Mouse (Mus musculus): Measurements from ENCODE around the gene Crisp2. TPM values are rescaled to one million over a fixed set of nuclear protein-coding genes. Genes with fewer than 3 reads are reported as not detected.

Gene Crisp2
- polyA plus RNA-seq, 1 experiment = not detected

- H3K4me1 ChIP-seq = peaks cover 12% of the 10 kb centered on the region
- H3K4me3 ChIP-seq (replicated peaks) = no peak within 1 kb of the TSS
- no peaks in the 10 kb centered on the region for H3K36me3 ChIP-seq (replicated peaks; ENCODE audit: low read length)
- no peaks in the 10 kb centered on the region for H3K9me3 ChIP-seq
- TF ChIP-seq FLI1 (IDR thresholded peaks at IDR 0.05; ENCODE audit: low read length) = no peak
- no peak for TF ChIP-seq GATA1 (IDR thresholded peaks at IDR 0.05; ENCODE audit: borderline replicate concordance, low read length)
- H3K27me3 ChIP-seq (replicated peaks) = no peaks in the 10 kb centered on the region
Observed at GRCm38 (mm10) chr17:40810934-40811333, 4.1 kb upstream of the Crisp2 start, which contains the start of gene Rhag. Rhag (plus strand) TSS chr17:40811126.

GRCm38 (mm10) chr17:40808071-40808470 lies 1.3 kb upstream of the Crisp2 start:
- TF ChIP-seq GATA1 (IDR thresholded peaks at IDR 0.05; ENCODE audit: borderline replicate concordance, low read length) (no peak), FLI1 (IDR thresholded peaks at IDR 0.05; ENCODE audit: low read length) (no peak)
- Histone ChIP-seq H3K9me3 (no peaks in the 10 kb centered on the region), H3K36me3 (replicated peaks; ENCODE audit: low read length) (no peaks in the 10 kb centered on the region), H3K4me3 (replicated peaks) (no peak overlapping the region), H3K4me1 (peaks cover 12% of the 10 kb centered on the region), H3K27me3 (replicated peaks) (no peaks in the 10 kb centered on the region)

DNA sequence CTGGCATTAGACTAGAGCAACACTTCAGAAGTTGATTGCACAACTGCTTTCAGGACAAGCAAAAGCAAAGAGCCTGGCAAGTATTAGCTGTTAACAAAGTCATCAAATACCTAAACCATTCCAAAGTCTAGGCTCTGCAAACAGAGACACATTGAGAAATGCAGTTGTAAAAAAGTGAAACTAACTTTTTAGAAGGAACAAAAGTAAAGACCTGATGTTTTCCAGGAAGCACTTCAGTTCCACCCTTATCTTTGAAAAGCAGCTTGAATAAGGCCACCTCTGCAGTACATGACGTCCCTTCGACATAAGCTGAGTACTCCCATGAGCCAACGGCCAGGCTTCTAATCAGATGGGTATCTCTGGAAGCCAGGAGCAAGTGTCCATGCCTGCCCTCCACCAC lies 253 bp downstream of the Crisp2 start:
- Histone ChIP-seq H3K36me3 (replicated peaks; ENCODE audit: low read length) (no peaks in the 10 kb centered on the region), H3K9me3 (no peaks in the 10 kb centered on the region), H3K27me3 (replicated peaks) (no peaks in the 10 kb centered on the region), H3K4me1 (peaks cover 12% of the 10 kb centered on the region), H3K4me3 (replicated peaks) (peak overlapping the region; percentile 80)
- no peak for TF ChIP-seq FLI1 (IDR thresholded peaks at IDR 0.05; ENCODE audit: low read length)

GRCm38 (mm10) chr17:40802707-40803340 lies 4.0 kb downstream of the Crisp2 start:
- Histone ChIP-seq H3K4me3 (replicated peaks) (no peak overlapping the region), H3K4me1 (peaks cover 9% of the 10 kb centered on the region), H3K36me3 (replicated peaks; ENCODE audit: low read length) (no peaks in the 10 kb centered on the region), H3K27me3 (replicated peaks) (no peaks in the 10 kb centered on the region), H3K9me3 (no peaks in the 10 kb centered on the region)
- TF ChIP-seq GATA1 (IDR thresholded peaks at IDR 0.05; ENCODE audit: borderline replicate concordance, low read length) = no peak
- no peak for TF ChIP-seq FLI1 (IDR thresholded peaks at IDR 0.05; ENCODE audit: low read length)

- no peaks in the 10 kb centered on the region for H3K9me3 ChIP-seq
- no peaks in the 10 kb centered on the region for H3K27me3 ChIP-seq (replicated peaks)
- H3K36me3 ChIP-seq (replicated peaks; ENCODE audit: low read length) = no peaks in the 10 kb centered on the region
- H3K4me3 ChIP-seq (replicated peaks) = no peak overlapping the region
- H3K4me1 ChIP-seq = peaks cover 16% of the 10 kb centered on the region
- no peak for TF ChIP-seq GATA1 (IDR thresholded peaks at IDR 0.05; ENCODE audit: borderline replicate concordance, low read length)
- no peak for TF ChIP-seq FLI1 (IDR thresholded peaks at IDR 0.05; ENCODE audit: low read length)
Observed at GRCm38 (mm10) chr17:40793921-40794854, 12.6 kb downstream of the Crisp2 start.

- H3K4me3 ChIP-seq (replicated peaks) = no peak overlapping the region
- H3K36me3 ChIP-seq (replicated peaks; ENCODE audit: low read length) = no peaks in the 10 kb centered on the region
- H3K27me3 ChIP-seq (replicated peaks) = no peaks in the 10 kb centered on the region
- TF ChIP-seq FLI1 (IDR thresholded peaks at IDR 0.05; ENCODE audit: low read length) (no peak), GATA1 (IDR thresholded peaks at IDR 0.05; ENCODE audit: borderline replicate concordance, low read length) (no peak)
- H3K9me3 ChIP-seq = no peaks in the 10 kb centered on the region
- peaks cover 21% of the 10 kb centered on the region for H3K4me1 ChIP-seq
Observed at GRCm38 (mm10) chr17:40789877-40790276, 16.9 kb downstream of the Crisp2 start.

GRCm38 (mm10) chr17:40767120-40767519 lies 39.7 kb downstream of the Crisp2 start:
- TF ChIP-seq FLI1 (IDR thresholded peaks at IDR 0.05; ENCODE audit: low read length) = no peak
- no peak for TF ChIP-seq GATA1 (IDR thresholded peaks at IDR 0.05; ENCODE audit: borderline replicate concordance, low read length)

GRCm38 (mm10) chr17:40763662-40764061 lies 43.1 kb downstream of the Crisp2 start:
- Histone ChIP-seq H3K36me3 (replicated peaks; ENCODE audit: low read length) (no peaks in the 10 kb centered on the region), H3K4me1 (peaks cover 4% of the 10 kb centered on the region; the same call in 1 of the 2 replicates), H3K4me3 (replicated peaks) (peak overlapping the region; percentile 85), H3K27me3 (replicated peaks) (no peaks in the 10 kb centered on the region), H3K9me3 (no peaks in the 10 kb centered on the region)
- TF ChIP-seq GATA1 (IDR thresholded peaks at IDR 0.05; ENCODE audit: borderline replicate concordance, low read length) (no peak), FLI1 (IDR thresholded peaks at IDR 0.05; ENCODE audit: low read length) (no peak)

More at GRCm38 (mm10) chr17:40767120-40767519, 39.7 kb downstream of the Crisp2 start:
- Histone ChIP-seq H3K9me3 (no peaks in the 10 kb centered on the region), H3K27me3 (replicated peaks) (no peaks in the 10 kb centered on the region), H3K4me3 (replicated peaks) (no peak overlapping the region), H3K36me3 (replicated peaks; ENCODE audit: low read length) (no peaks in the 10 kb centered on the region), H3K4me1 (peaks cover 4% of the 10 kb centered on the region; the same call in 1 of the 2 replicates)

GRCm38 (mm10) chr17:40731724-40732123 lies 75.1 kb downstream of the Crisp2 start:
- Histone ChIP-seq H3K36me3 (replicated peaks; ENCODE audit: low read length) (no peaks in the 10 kb centered on the region), H3K4me1 (no peaks in the 10 kb centered on the region), H3K27me3 (replicated peaks) (no peaks in the 10 kb centered on the region), H3K9me3 (no peaks in the 10 kb centered on the region), H3K4me3 (replicated peaks) (no peak overlapping the region)
- TF ChIP-seq GATA1 (IDR thresholded peaks at IDR 0.05; ENCODE audit: borderline replicate concordance, low read length) (no peak), FLI1 (IDR thresholded peaks at IDR 0.05; ENCODE audit: low read length) (no peak)

DNA sequence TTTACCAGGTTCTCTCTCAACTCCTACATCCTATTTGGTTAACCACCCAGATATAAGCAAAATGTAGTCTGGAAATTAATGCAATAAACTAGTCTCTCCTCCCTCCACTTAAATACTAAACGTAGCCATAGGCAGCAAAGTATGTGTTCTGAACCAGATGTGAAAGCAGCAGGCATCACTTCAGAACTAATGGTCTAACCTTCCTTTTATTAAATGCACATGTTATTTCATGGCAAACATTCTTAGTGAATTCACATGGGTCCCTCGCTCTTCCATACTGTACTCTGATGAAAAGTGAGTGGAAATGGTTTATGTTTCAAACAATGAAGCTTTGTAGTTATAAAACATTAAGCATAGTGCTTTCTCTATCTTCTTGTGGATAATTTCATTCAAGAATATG lies 75.5 kb downstream of the Crisp2 start:
- Histone ChIP-seq H3K36me3 (replicated peaks; ENCODE audit: low read length) (no peaks in the 10 kb centered on the region), H3K27me3 (replicated peaks) (no peaks in the 10 kb centered on the region), H3K4me1 (no peaks in the 10 kb centered on the region), H3K9me3 (no peaks in the 10 kb centered on the region), H3K4me3 (replicated peaks) (no peak overlapping the region)
- no peak for TF ChIP-seq GATA1 (IDR thresholded peaks at IDR 0.05; ENCODE audit: borderline replicate concordance, low read length)
- TF ChIP-seq FLI1 (IDR thresholded peaks at IDR 0.05; ENCODE audit: low read length) = no peak

Measured in megakaryocyte, embryonic 14.5 days (primary cell).